Mouse (Mus musculus) ES-E14 (cell line): ENCODE results near the gene Rgs3.

ENCODE experiments used
- CHD2 ChIP-seq: IDR thresholded peaks from 2 replicates; pipeline ENCODE4 v1.6.1; 2014; ENCODE audit warnings: mild to moderate bottlenecking, low read depth, low read length, inconsistent platforms
- HCFC1 ChIP-seq: IDR thresholded peaks from 2 replicates; pipeline ENCODE4 v1.6.1; 2012; ENCODE audit warnings: low read length, inconsistent platforms, borderline replicate concordance; ENCODE audit not compliant: insufficient read depth
- MAFK ChIP-seq: IDR thresholded peaks from 2 replicates; pipeline ENCODE4 v1.6.1; 2014; ENCODE audit warnings: mild to moderate bottlenecking, low read depth, low read length, inconsistent platforms; ENCODE audit not compliant: insufficient read depth
- ZC3H11A ChIP-seq: IDR thresholded peaks from 2 replicates; pipeline ENCODE4 v1.6.1; 2012; ENCODE audit warnings: low read depth, mild to moderate bottlenecking, inconsistent platforms, low read length, borderline replicate concordance

DNA sequence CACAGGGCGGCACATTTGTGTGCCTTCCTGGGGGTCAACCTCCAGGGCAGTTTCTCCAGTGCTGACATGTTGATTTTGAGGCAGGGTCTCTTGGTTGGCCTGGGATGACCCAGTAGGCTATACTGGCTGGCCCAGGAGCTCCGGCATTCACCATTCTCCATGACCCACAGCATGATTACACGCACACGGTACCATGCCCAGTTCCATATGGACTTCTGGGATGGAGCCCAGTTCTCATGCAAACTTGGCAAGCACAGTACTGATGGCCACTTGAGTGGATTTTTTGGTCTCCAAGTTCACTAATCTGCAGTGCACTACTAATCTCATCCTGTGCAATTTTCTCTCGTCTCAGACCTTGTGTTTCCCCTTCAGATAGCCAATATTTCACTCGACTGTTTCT is 8.0 kb downstream of the Rgs3 start:
- TF ChIP-seq CHD2 (no peak), ZC3H11A (no peak), MAFK (no peak), HCFC1 (no peak)
